Mouse (Mus musculus): ENCODE results near the gene Ppih. TPM values are rescaled to one million over a fixed set of nuclear protein-coding genes. Genes with fewer than 3 reads are reported as not detected.
"Not testable (repeated sequence)": the region's sequence is repeated elsewhere in the genome, so short reads cannot be mapped to it uniquely, and the experiment has no call there.

The Ppih gene
- polyA plus RNA-seq, 1 experiment from 2014 or later = 42.4 TPM

- ATAC-seq = peak; percentile 99
- under 1% methylated on average over 57 of the region's 61 CpGs for WGBS
- peak within 1 kb of the TSS; percentile 83 for H3K4me3 ChIP-seq (ENCODE audit: low read length)
Observed at GRCm38 (mm10) chr4:119294415-119295133, 25.8 kb downstream of the Ppih start, which contains the start of gene Ybx1. TSS of gene Ybx1 (minus strand) at chr4:119294604.

GRCm38 (mm10) chr4:119293574-119294258 is 26.6 kb downstream of the Ppih start:
- Histone ChIP-seq H3K9me3 (ENCODE audit: control insufficient read depth, low read length) (no peaks in the 10 kb centered on the region), H3K4me3 (ENCODE audit: low read length) (peak overlapping the region; percentile 83), H3K9ac (ENCODE audit: low read depth, low read length) (peak overlapping the region; percentile 93), H3K27ac (ENCODE audit: low read depth, low read length) (peak overlapping the region; percentile 89), H3K36me3 (ENCODE audit: control insufficient read depth, insufficient read depth, low read length) (no peaks in the 10 kb centered on the region), H3K4me1 (ENCODE audit: control insufficient read depth, insufficient read depth, low read depth, low read length) (peaks cover 25% of the 10 kb centered on the region), H3K27me3 (replicated peaks; ENCODE audit: control insufficient read depth, insufficient read depth, low read length) (no peaks in the 10 kb centered on the region), H3K4me2 (ENCODE audit: low read length) (peak overlapping the region; percentile 73)
- under 1% methylated on average over 33 of the region's 80 CpGs for WGBS
- ATAC-seq = no peak

More at GRCm38 (mm10) chr4:119294415-119295133, 25.8 kb downstream of the Ppih start, which contains the start of gene Ybx1:
- Histone ChIP-seq H3K27ac (ENCODE audit: low read depth, low read length) (peak within 1 kb of the TSS; percentile 98), H3K36me3 (ENCODE audit: control insufficient read depth, insufficient read depth, low read length) (no peaks in the 10 kb centered on the region), H3K27me3 (replicated peaks; ENCODE audit: control insufficient read depth, insufficient read depth, low read length) (no peaks in the 10 kb centered on the region), H3K4me1 (ENCODE audit: control insufficient read depth, insufficient read depth, low read depth, low read length) (peaks cover 25% of the 10 kb centered on the region), H3K4me2 (ENCODE audit: low read length) (peak within 1 kb of the TSS; percentile 83), H3K9ac (ENCODE audit: low read depth, low read length) (peak within 1 kb of the TSS; percentile 93), H3K9me3 (ENCODE audit: control insufficient read depth, low read length) (no peaks in the 10 kb centered on the region)

GRCm38 (mm10) chr4:119292771-119293573 is 27.4 kb downstream of the Ppih start:
- Histone ChIP-seq H3K27ac (ENCODE audit: low read depth, low read length) (peak overlapping the region; percentile 89), H3K27me3 (replicated peaks; ENCODE audit: control insufficient read depth, insufficient read depth, low read length) (no peaks in the 10 kb centered on the region), H3K9ac (ENCODE audit: low read depth, low read length) (peak overlapping the region; percentile 93), H3K4me1 (ENCODE audit: control insufficient read depth, insufficient read depth, low read depth, low read length) (peaks cover 25% of the 10 kb centered on the region), H3K36me3 (ENCODE audit: control insufficient read depth, insufficient read depth, low read length) (no peaks in the 10 kb centered on the region), H3K4me3 (ENCODE audit: low read length) (peak overlapping the region; percentile 83), H3K9me3 (ENCODE audit: control insufficient read depth, low read length) (no peaks in the 10 kb centered on the region), H3K4me2 (ENCODE audit: low read length) (peak overlapping the region; percentile 73)
- no peak for ATAC-seq
- WGBS = under 1% methylated on average over 24 of the region's 24 CpGs

DNA sequence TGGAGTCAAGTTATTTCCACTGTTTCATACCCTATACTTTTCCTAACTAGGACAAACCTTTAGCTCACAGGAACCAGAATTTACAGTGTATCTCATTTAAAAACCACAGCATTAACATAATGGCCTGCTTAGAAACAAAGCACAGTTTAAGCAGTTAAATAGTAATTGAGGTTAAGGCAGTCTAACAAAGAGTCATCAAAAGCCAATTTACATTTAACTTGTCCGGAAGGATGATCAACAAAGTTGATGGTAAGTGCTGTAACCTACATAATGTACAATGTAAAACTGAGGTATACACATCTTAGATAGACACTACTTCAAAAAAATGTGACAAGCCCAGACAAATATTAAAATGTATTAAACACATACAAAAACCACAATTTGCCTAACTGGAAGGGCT is 28.4 kb downstream of the Ppih start:
- H3K4me1 ChIP-seq (ENCODE audit: control insufficient read depth, insufficient read depth, low read depth, low read length) = peaks cover 25% of the 10 kb centered on the region
- no peak overlapping the region for H3K27ac ChIP-seq (ENCODE audit: low read depth, low read length)
- WGBS = 79% methylated on average over 1 of the region's 1 CpGs
- no peaks in the 10 kb centered on the region for H3K27me3 ChIP-seq (replicated peaks; ENCODE audit: control insufficient read depth, insufficient read depth, low read length)
- H3K9me3 ChIP-seq (ENCODE audit: control insufficient read depth, low read length) = no peaks in the 10 kb centered on the region
- H3K9ac ChIP-seq (ENCODE audit: low read depth, low read length) = no peak overlapping the region
- no peaks in the 10 kb centered on the region; the same call in 1 of the 2 replicates for H3K36me3 ChIP-seq (ENCODE audit: control insufficient read depth, insufficient read depth, low read length)
- no peak for ATAC-seq
- peak overlapping the region; percentile 83 for H3K4me3 ChIP-seq (ENCODE audit: low read length)
- H3K4me2 ChIP-seq (ENCODE audit: low read length) = peak overlapping the region; percentile 73

DNA sequence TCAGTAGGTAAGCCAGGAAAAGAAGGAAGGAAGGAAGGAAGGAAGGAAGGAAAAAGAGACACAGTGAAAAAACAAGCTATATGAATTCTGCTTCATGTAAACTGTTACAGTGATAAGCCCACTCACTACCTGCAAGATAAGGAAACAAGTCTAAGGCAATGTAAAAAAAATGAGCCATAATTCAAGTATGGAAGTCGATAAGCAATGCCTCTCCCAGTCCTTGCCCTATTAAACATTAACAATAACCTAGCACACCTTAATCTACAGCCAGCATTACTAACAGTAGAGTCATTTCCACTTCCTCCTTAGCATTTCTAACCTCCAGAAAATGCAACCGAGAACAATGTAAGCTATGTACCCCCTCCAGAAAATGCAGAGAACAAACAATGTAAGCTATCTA is 35.0 kb downstream of the Ppih start:
- Histone ChIP-seq H3K9ac (ENCODE audit: low read depth, low read length) (no peak overlapping the region), H3K27me3 (replicated peaks; ENCODE audit: control insufficient read depth, insufficient read depth, low read length) (no peaks in the 10 kb centered on the region), H3K4me3 (ENCODE audit: low read length) (no peak overlapping the region), H3K4me1 (ENCODE audit: control insufficient read depth, insufficient read depth, low read depth, low read length) (0 out of 2 replicates have a peak, but pooled peaks cover 3% of the 10 kb centered on the region), H3K36me3 (ENCODE audit: control insufficient read depth, insufficient read depth, low read length) (peaks cover 27% of the 10 kb centered on the region), H3K27ac (ENCODE audit: low read depth, low read length) (no peak overlapping the region), H3K4me2 (ENCODE audit: low read length) (no peak overlapping the region), H3K9me3 (ENCODE audit: control insufficient read depth, low read length) (no peaks in the 10 kb centered on the region)
- WGBS = 87% methylated on average over 2 of the region's 2 CpGs
- ATAC-seq = no peak

DNA sequence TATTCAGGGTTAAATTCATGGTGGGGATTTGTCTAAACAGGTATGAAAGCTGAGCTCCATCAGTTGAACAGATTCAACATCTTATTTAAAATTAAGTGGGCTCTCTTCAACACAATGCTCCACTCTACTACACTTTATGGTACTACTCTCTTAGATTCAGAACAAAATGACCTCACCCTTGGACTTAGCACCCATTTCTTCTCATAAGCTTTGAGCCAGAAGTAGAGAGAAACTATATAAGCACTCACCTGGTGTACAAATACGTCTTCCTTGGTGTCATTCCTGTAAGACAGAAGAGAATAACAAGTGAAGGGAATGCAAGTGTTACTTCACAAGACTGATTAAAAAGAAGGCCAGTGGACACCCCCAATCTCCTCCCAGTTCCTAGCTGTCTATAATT is 35.5 kb downstream of the Ppih start:
- ATAC-seq = no peak
- 91% methylated on average over 1 of the region's 1 CpGs for WGBS
- no peaks in the 10 kb centered on the region for H3K27me3 ChIP-seq (replicated peaks; ENCODE audit: control insufficient read depth, insufficient read depth, low read length)

GRCm38 (mm10) chr4:119278784-119279183 is 41.6 kb downstream of the Ppih start:
- not testable (repeated sequence) for H3K9me3 ChIP-seq (ENCODE audit: control insufficient read depth, low read length); H3K4me3 ChIP-seq (ENCODE audit: low read length); ATAC-seq; H3K9ac ChIP-seq (ENCODE audit: low read depth, low read length); H3K4me2 ChIP-seq (ENCODE audit: low read length); H3K27ac ChIP-seq (ENCODE audit: low read depth, low read length); H3K4me1 ChIP-seq (ENCODE audit: control insufficient read depth, insufficient read depth, low read depth, low read length); H3K27me3 ChIP-seq (replicated peaks; ENCODE audit: control insufficient read depth, insufficient read depth, low read length)
- WGBS = 88% methylated on average over 15 of the region's 15 CpGs
- H3K36me3 ChIP-seq (ENCODE audit: control insufficient read depth, insufficient read depth, low read length) = peaks cover 58% of the 10 kb centered on the region

More for the DNA sequence above, 35.5 kb downstream of the Ppih start:
- no peak overlapping the region for H3K9ac ChIP-seq (ENCODE audit: low read depth, low read length)
- 0 out of 2 replicates have a peak, but pooled peaks cover 2% of the 10 kb centered on the region for H3K4me1 ChIP-seq (ENCODE audit: control insufficient read depth, insufficient read depth, low read depth, low read length)
- no peak overlapping the region for H3K4me2 ChIP-seq (ENCODE audit: low read length)
- no peaks in the 10 kb centered on the region for H3K9me3 ChIP-seq (ENCODE audit: control insufficient read depth, low read length)
- no peak overlapping the region for H3K27ac ChIP-seq (ENCODE audit: low read depth, low read length)
- H3K36me3 ChIP-seq (ENCODE audit: control insufficient read depth, insufficient read depth, low read length) = peaks cover 31% of the 10 kb centered on the region
- no peak overlapping the region for H3K4me3 ChIP-seq (ENCODE audit: low read length)

DNA sequence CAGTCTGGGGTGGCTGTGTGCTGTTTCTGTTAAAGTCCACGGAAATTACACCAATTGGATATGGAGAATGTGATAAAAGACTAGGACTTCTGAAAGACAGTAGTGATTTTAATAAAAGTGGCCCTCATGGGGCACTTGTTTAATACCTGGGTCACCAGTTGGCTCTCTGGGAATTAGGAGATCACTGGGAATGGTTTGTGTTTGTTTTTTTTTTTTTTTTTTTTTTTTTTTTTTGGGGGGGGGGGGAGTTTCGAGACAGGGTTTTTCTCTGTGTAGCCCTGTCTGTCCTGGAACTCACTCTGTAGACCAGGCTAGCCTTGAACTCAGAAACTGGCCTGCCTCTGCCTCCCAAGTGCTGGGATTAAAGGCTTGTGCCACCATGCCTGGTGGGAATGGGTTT is 44.6 kb downstream of the Ppih start:
- H3K27ac ChIP-seq (ENCODE audit: low read depth, low read length) = no peak overlapping the region
- no peaks in the 10 kb centered on the region for H3K27me3 ChIP-seq (replicated peaks; ENCODE audit: control insufficient read depth, insufficient read depth, low read length)
- H3K9me3 ChIP-seq (ENCODE audit: control insufficient read depth, low read length) = no peaks in the 10 kb centered on the region
- H3K4me1 ChIP-seq (ENCODE audit: control insufficient read depth, insufficient read depth, low read depth, low read length) = no peaks in the 10 kb centered on the region
- no peak for ATAC-seq
- no peak overlapping the region for H3K4me3 ChIP-seq (ENCODE audit: low read length)
- peaks cover 53% of the 10 kb centered on the region for H3K36me3 ChIP-seq (ENCODE audit: control insufficient read depth, insufficient read depth, low read length)
- H3K9ac ChIP-seq (ENCODE audit: low read depth, low read length) = no peak overlapping the region
- WGBS = 85% methylated on average over 2 of the region's 2 CpGs
- no peak overlapping the region for H3K4me2 ChIP-seq (ENCODE audit: low read length)

Measured in hindbrain, embryonic 16.5 days (tissue).